Mouse (Mus musculus) liver, adult 2 months (tissue): Measurements from ENCODE around the gene Pitpnb. TPM values are rescaled to one million over a fixed set of nuclear protein-coding genes. Genes with fewer than 3 reads are reported as not detected.

Source experiments
- DNase-seq: peaks from one replicate; pipeline ENCODE4 v3.0.0-alpha.2; 2011; ENCODE audit warnings: low read depth, low spot score; ENCODE audit errors: extremely low read depth
- H3K27ac ChIP-seq: fragments of 200-500 bp; replicated peaks from 2 replicates; pipeline ENCODE4 v1.5.1; 2012; ENCODE audit warnings: low read depth, mild to moderate bottlenecking, control low read depth, inconsistent platforms, low read length; ENCODE audit not compliant: insufficient read depth
- H3K27me3 ChIP-seq: fragments of 200-500 bp; 2 replicates; pipeline ENCODE4 v1.6.1; 2012; ENCODE audit warnings: mild to moderate bottlenecking, moderate library complexity, low read length, inconsistent platforms; ENCODE audit not compliant: control insufficient read depth, insufficient read depth
- H3K36me3 ChIP-seq: fragments of 200-500 bp; 2 replicates; pipeline ENCODE4 v1.6.1; 2012; ENCODE audit warnings: low read length, inconsistent platforms; ENCODE audit not compliant: control insufficient read depth, insufficient read depth
- H3K4me1 ChIP-seq: fragments of 200-500 bp; 2 replicates; pipeline ENCODE4 v1.6.1; 2011; ENCODE audit warnings: low read length; ENCODE audit not compliant: control insufficient read depth, insufficient read depth
- H3K4me3 ChIP-seq: fragments of 200-500 bp; 2 replicates; pipeline ENCODE4 v1.5.1; 2011; ENCODE audit warnings: low read depth, mild to moderate bottlenecking, control low read depth, low read length, moderate library complexity; ENCODE audit not compliant: insufficient read depth
- H3K79me2 ChIP-seq: fragments of 200-500 bp; 2 replicates; pipeline ENCODE4 v1.6.1; 2012; ENCODE audit warnings: inconsistent platforms, mild to moderate bottlenecking, low read length, moderate library complexity; ENCODE audit not compliant: control insufficient read depth, insufficient read depth
- H3K9ac ChIP-seq: fragments of 200-500 bp; 2 replicates; pipeline ENCODE4 v1.6.1; 2012; ENCODE audit warnings: low read depth, mild to moderate bottlenecking, control low read depth, inconsistent platforms, low read length
- CTCF ChIP-seq: fragments of 200-500 bp; IDR thresholded peaks from 2 replicates; pipeline ENCODE4 v1.5.1; 2011; ENCODE audit warnings: low read depth, low read length, control low read depth
- POLR2A ChIP-seq: fragments of 200-500 bp; IDR thresholded peaks from 2 replicates; pipeline ENCODE4 v1.6.1; 2011; ENCODE audit warnings: low read length, control low read depth; ENCODE audit not compliant: insufficient read depth; ENCODE audit errors: extremely low read depth
- WGBS: fragments of 180-500 bp; shearing (Covaris S2); methylation state at CpG from one replicate; pipeline ENCODE4 v1.1.7; 2018; 5-methylcytosine and 5-hydroxymethylcytosine counted together
- polyA plus RNA-seq: library from polyadenylated mRNA; depleted of rRNA; stranded (reverse); fragments of >200 nt; gene quantifications from 2 replicates; pipeline ENCODE4 v1.2.3, GENCODE M21; 2012
- total RNA-seq: library from RNA; depleted of rRNA; stranded (reverse); fragments of >200 nt; gene quantifications from 2 replicates; pipeline ENCODE4 v1.2.3, GENCODE M21; 2014

Gene Pitpnb
- total and polyA plus RNA-seq, 2 experiments, result 19.3 to 48.6 TPM

DNA sequence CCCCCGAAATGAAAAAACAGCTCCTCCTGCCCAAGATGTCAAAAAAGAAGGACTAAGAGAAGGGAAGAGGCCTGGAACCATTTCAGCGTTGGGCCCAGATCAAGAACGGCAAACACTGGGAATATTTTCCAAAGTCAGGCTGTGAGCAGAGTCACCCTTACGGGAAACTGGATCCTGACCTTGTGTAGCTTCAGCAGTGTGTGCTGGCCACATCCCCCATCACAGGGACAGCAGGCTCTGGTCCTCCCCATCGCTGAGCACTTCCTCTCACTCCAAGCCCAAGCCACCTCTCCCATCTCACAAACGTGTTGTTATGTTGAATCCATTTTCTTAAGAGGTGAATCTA, 72.1 kb downstream of the Pitpnb start:
- TF ChIP-seq POLR2A, result no peak
- no peak for TF ChIP-seq CTCF
- 82% methylated on average over 6 of the region's 6 CpGs for WGBS
- no peaks in the 10 kb centered on the region for H3K4me1 ChIP-seq
- no peak overlapping the region for H3K9ac ChIP-seq
- no peak for DNase-seq
- H3K27me3 ChIP-seq, result no peaks in the 10 kb centered on the region
- no peak overlapping the region for H3K4me3 ChIP-seq
- no peaks in the 10 kb centered on the region for H3K36me3 ChIP-seq
- no peak overlapping the region for H3K27ac ChIP-seq
- no peaks in the 10 kb centered on the region for H3K79me2 ChIP-seq

DNA sequence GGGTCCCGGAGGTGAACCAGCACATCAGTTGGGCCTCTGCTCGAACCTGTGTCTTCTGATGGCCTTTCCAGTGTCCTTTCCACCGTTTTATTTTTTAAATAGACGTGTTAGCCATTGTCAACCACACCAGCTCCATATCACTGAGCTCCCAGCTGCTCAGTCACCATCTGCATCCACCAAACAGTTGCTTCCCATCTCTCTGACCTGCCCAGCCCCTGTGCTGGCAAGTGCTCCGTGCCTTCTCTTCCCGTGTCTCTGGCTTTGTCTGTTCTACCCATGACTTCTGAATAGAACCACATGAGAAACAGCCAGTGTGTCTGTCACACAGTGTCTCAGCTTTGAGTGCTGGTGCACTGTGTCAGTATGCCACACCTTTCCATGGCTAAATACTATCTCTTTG, 74.2 kb downstream of the Pitpnb start:
- H3K4me1 ChIP-seq, result no peaks in the 10 kb centered on the region
- H3K27ac ChIP-seq, result no peak overlapping the region
- no peaks in the 10 kb centered on the region for H3K79me2 ChIP-seq
- WGBS, result 81% methylated on average over 6 of the region's 6 CpGs
- no peak overlapping the region for H3K4me3 ChIP-seq
- H3K9ac ChIP-seq, result no peak overlapping the region
- no peaks in the 10 kb centered on the region for H3K36me3 ChIP-seq
- DNase-seq, result no peak
- TF ChIP-seq POLR2A (no peak), CTCF (no peak)
- H3K27me3 ChIP-seq, result no peaks in the 10 kb centered on the region

GRCm38 (mm10) chr5:111408470-111409105, 78.0 kb downstream of the Pitpnb start:
- Histone ChIP-seq H3K4me1 (no peaks in the 10 kb centered on the region), H3K9ac (no peak overlapping the region), H3K27ac (no peak overlapping the region), H3K27me3 (no peaks in the 10 kb centered on the region), H3K79me2 (no peaks in the 10 kb centered on the region), H3K4me3 (no peak overlapping the region), H3K36me3 (no peaks in the 10 kb centered on the region)
- DNase-seq, result no peak
- no peak for TF ChIP-seq CTCF
- no peak for TF ChIP-seq POLR2A
- 31% methylated on average over 14 of the region's 14 CpGs for WGBS

DNA sequence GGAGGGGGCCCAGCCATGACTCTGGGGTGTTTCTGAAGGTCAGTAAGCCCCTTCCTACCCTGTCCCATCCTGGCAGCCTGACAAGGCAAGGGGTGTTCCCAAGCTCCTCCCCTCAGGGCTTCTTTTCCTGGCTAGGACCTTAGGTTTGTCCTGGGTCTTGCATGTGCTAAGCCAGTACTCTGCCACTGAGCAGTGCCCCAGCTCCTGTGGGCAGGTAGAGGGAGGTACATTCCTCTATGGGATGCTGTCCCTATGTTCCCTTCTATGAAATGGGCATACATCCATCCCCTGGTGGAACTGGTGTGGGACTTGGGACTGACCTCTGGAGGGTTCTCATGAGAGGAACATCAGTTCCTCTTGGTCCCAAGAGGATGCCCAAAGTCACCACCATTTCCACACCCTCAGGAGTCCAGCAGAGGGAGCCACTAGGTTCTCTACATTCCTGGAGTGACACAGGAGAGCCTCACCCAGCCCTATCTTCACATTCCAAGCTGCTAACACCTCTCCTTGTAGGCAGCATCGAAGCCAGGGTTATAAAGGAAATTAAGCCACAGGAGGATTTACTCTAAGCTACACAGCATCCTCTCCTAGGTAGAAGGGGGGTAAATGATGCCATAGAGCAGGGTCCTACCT, 79.0 kb downstream of the Pitpnb start:
- no peak overlapping the region for H3K9ac ChIP-seq
- no peaks in the 10 kb centered on the region for H3K79me2 ChIP-seq
- WGBS, result 0% methylated on average over 1 of the region's 1 CpGs
- H3K27ac ChIP-seq, result no peak overlapping the region
- TF ChIP-seq POLR2A, result no peak
- TF ChIP-seq CTCF, result peak; percentile 53; the same call in 1 of the 2 replicates
- DNase-seq, result no peak
- no peaks in the 10 kb centered on the region for H3K4me1 ChIP-seq
- H3K27me3 ChIP-seq, result no peaks in the 10 kb centered on the region
- no peak overlapping the region for H3K4me3 ChIP-seq
- H3K36me3 ChIP-seq, result no peaks in the 10 kb centered on the region

GRCm38 (mm10) chr5:111410665-111411064, 80.1 kb downstream of the Pitpnb start:
- Histone ChIP-seq H3K9ac (no peak overlapping the region), H3K4me1 (no peaks in the 10 kb centered on the region; the same call in 1 of the 2 replicates), H3K27ac (no peak overlapping the region), H3K4me3 (no peak overlapping the region), H3K36me3 (no peaks in the 10 kb centered on the region), H3K79me2 (no peaks in the 10 kb centered on the region), H3K27me3 (no peaks in the 10 kb centered on the region)
- no peak for TF ChIP-seq POLR2A
- TF ChIP-seq CTCF, result no peak
- WGBS, result 81% methylated on average over 3 of the region's 3 CpGs
- no peak for DNase-seq

DNA sequence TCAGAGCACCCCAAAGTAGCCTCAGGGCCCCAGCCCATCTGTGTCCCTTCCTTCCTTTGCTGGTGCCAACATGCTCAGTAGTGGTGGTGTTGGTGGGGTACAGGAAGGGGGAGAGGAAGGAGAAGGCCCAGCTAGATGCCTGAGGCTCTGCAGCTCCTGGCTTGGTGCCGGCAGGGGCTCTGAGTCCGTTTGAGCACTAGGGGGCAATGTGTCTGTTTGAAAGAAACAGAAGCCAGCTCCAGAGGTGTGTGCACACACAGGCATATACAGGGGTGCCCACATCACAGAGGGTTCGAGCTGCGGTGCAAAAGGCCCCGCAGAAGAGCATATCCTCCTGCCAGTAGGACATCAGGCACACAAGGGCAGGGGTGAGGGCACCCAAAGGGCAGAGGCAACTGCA, 83.6 kb downstream of the Pitpnb start:
- Histone ChIP-seq H3K4me3 (no peak overlapping the region), H3K4me1 (no peaks in the 10 kb centered on the region; the same call in 1 of the 2 replicates), H3K27ac (no peak overlapping the region), H3K27me3 (no peaks in the 10 kb centered on the region), H3K9ac (no peak overlapping the region), H3K36me3 (peaks cover 3% of the 10 kb centered on the region), H3K79me2 (peaks cover 19% of the 10 kb centered on the region)
- no peak for TF ChIP-seq POLR2A
- TF ChIP-seq CTCF, result peak; percentile 92
- DNase-seq, result peak; percentile 54
- 3% methylated on average over 5 of the region's 5 CpGs for WGBS
